Mouse (Mus musculus) ES-Bruce4 (cell line): Measurements from ENCODE around the gene Ntn1. TPM values are rescaled to one million over a fixed set of nuclear protein-coding genes. Genes with fewer than 3 reads are reported as not detected.

Experiments used
- H3K27ac ChIP-seq: 2 replicates; pipeline ENCODE4 v1.5.1; 2012; ENCODE audit warnings: low read length, inconsistent platforms; ENCODE audit not compliant: insufficient read depth
- H3K27me3 ChIP-seq: 2 replicates; pipeline ENCODE4 v1.6.1; 2012; ENCODE audit warnings: mild to moderate bottlenecking, low read length, inconsistent platforms; ENCODE audit not compliant: control insufficient read depth, poor library complexity, insufficient read depth, severe bottlenecking
- H3K36me3 ChIP-seq: 2 replicates; pipeline ENCODE4 v1.6.1; 2012; ENCODE audit warnings: inconsistent platforms, mild to moderate bottlenecking, low read length, moderate library complexity; ENCODE audit not compliant: control insufficient read depth, poor library complexity, insufficient read depth, severe bottlenecking
- H3K4me1 ChIP-seq: one replicate; pipeline ENCODE4 v1.8.1; 2011; ENCODE audit warnings: low read length; ENCODE audit not compliant: control insufficient read depth, insufficient read depth
- H3K4me3 ChIP-seq: 2 replicates; pipeline ENCODE4 v1.5.1; 2011; ENCODE audit warnings: low read depth, mild to moderate bottlenecking, low read length
- H3K9ac ChIP-seq: 2 replicates; pipeline ENCODE4 v1.6.1; 2012; ENCODE audit warnings: low read depth, mild to moderate bottlenecking, inconsistent platforms; ENCODE audit not compliant: poor library complexity, severe bottlenecking
- H3K9me3 ChIP-seq: replicated peaks from 2 replicates; pipeline ENCODE4 v1.6.1; 2012; ENCODE audit warnings: mild to moderate bottlenecking, low read length, inconsistent platforms; ENCODE audit not compliant: control insufficient read depth, poor library complexity, insufficient read depth, severe bottlenecking
- CTCF ChIP-seq: IDR thresholded peaks from one replicate; pipeline ENCODE4 v1.8.1; 2011; ENCODE audit warnings: low read depth, low read length
- EP300 ChIP-seq: IDR thresholded peaks from 2 replicates; pipeline ENCODE4 v1.6.1; 2011; ENCODE audit warnings: low read depth, low read length; ENCODE audit not compliant: insufficient read depth
- POLR2A ChIP-seq: IDR thresholded peaks from one replicate; pipeline ENCODE4 v1.8.1; 2011; ENCODE audit warnings: low read length; ENCODE audit not compliant: insufficient read depth
- polyA plus RNA-seq: library from polyadenylated mRNA; stranded (reverse); fragments of >200 nt; gene quantifications from 2 replicates; pipeline ENCODE4 v1.2.4, GENCODE M21; 2011; ENCODE audit warnings: low read depth; ENCODE audit not compliant: missing spikeins, insufficient read depth, insufficient read length

Gene Ntn1
- polyA plus RNA-seq, 1 experiment, result 22.3 TPM

- H3K4me3 ChIP-seq, result no peak overlapping the region
- no peaks in the 10 kb centered on the region; the same call in 1 of the 2 replicates for H3K27me3 ChIP-seq
Observed at GRCm38 (mm10) chr11:68433534-68433933, 32.9 kb upstream of the Ntn1 start.

DNA sequence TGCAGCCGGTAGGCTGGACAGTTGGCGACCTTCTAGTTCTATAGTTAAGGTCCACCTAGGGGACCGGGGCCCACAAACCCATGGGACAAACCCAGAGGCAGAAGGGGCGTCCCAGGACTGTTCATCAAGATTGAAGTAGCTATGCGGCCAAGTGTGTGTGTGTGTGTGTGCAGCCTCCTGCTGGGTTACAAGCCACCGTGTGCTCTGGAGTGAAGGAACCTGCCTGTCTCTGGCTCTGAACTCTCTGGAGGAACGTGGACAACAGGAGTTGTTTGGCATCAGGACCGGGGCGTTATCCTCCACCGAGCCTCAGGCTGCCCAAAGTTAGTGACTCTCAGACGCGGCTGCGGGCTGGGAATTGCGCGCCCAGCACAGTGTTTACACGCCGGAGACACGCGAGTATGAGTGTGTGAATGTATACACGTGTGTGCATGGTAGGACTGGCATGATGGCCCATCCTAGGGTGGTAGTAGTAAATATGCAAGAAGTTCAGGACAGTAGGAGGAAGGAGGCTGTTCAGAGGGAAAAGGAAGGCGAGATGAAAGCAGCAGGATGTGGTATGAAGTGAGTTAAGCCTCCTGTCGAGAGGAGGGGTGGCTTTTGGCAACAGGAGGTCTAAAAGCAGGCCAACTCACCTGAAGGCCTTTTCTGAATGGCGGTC lies 31.9 kb upstream of the Ntn1 start:
- H3K27me3 ChIP-seq, result no peaks in the 10 kb centered on the region
- TF ChIP-seq EP300 (0 out of 2 replicates have a peak, but pooled peaks have one; percentile 4), POLR2A (no peak), CTCF (no peak)
- H3K27ac ChIP-seq, result no peak overlapping the region
- H3K4me3 ChIP-seq, result peak overlapping the region; percentile 53
- peak overlapping the region; percentile 22 for H3K9ac ChIP-seq
- H3K36me3 ChIP-seq, result no peaks in the 10 kb centered on the region
- no peaks in the 10 kb centered on the region for H3K9me3 ChIP-seq
- no peaks in the 10 kb centered on the region for H3K4me1 ChIP-seq

More at GRCm38 (mm10) chr11:68433534-68433933, 32.9 kb upstream of the Ntn1 start:
- Histone ChIP-seq H3K9me3 (no peaks in the 10 kb centered on the region), H3K4me1 (no peaks in the 10 kb centered on the region), H3K27ac (no peak overlapping the region), H3K9ac (no peak overlapping the region), H3K36me3 (no peaks in the 10 kb centered on the region)
- TF ChIP-seq POLR2A, result no peak
- TF ChIP-seq CTCF, result no peak
- no peak for TF ChIP-seq EP300

- H3K9ac ChIP-seq, result peak within 1 kb of the TSS; percentile 45
- no peaks in the 10 kb centered on the region for H3K27me3 ChIP-seq
- no peaks in the 10 kb centered on the region for H3K4me1 ChIP-seq
- no peaks in the 10 kb centered on the region for H3K36me3 ChIP-seq
- H3K27ac ChIP-seq, result no peak within 1 kb of the TSS
- no peak for TF ChIP-seq POLR2A
- peak; percentile 59 for TF ChIP-seq CTCF
- no peaks in the 10 kb centered on the region for H3K9me3 ChIP-seq
- H3K4me3 ChIP-seq, result peak within 1 kb of the TSS; percentile 53
Observed at GRCm38 (mm10) chr11:68431699-68432360, 31.2 kb upstream of the Ntn1 start, which contains the start of gene Pik3r5. Pik3r5 (plus strand) TSS chr11:68432121.

GRCm38 (mm10) chr11:68430662-68431061 lies 30.0 kb upstream of the Ntn1 start:
- no peak for TF ChIP-seq CTCF
- no peak for TF ChIP-seq EP300
- no peak for TF ChIP-seq POLR2A
- Histone ChIP-seq H3K4me1 (no peaks in the 10 kb centered on the region), H3K4me3 (no peak overlapping the region), H3K9ac (no peak overlapping the region), H3K36me3 (no peaks in the 10 kb centered on the region), H3K27ac (no peak overlapping the region), H3K27me3 (no peaks in the 10 kb centered on the region), H3K9me3 (no peaks in the 10 kb centered on the region)

- no peak overlapping the region for H3K4me3 ChIP-seq
- H3K9ac ChIP-seq, result no peak overlapping the region
- H3K27me3 ChIP-seq, result no peaks in the 10 kb centered on the region
- no peaks in the 10 kb centered on the region for H3K9me3 ChIP-seq
- no peak overlapping the region for H3K27ac ChIP-seq
- TF ChIP-seq CTCF, result no peak
- no peaks in the 10 kb centered on the region for H3K4me1 ChIP-seq
- no peaks in the 10 kb centered on the region for H3K36me3 ChIP-seq
Observed at GRCm38 (mm10) chr11:68427083-68427570, 26.5 kb upstream of the Ntn1 start.
